Mouse (Mus musculus) erythroblast, embryonic 14.5 days (primary cell): Measurements from ENCODE around the gene Hk2. TPM values are rescaled to one million over a fixed set of nuclear protein-coding genes. Genes with fewer than 3 reads are reported as not detected.
"Not testable (repeated sequence)": the region's sequence is repeated elsewhere in the genome, so short reads cannot be mapped to it uniquely, and the experiment has no call there.

Experiments
- H3K27me3 ChIP-seq: 2 replicates; pipeline ENCODE4 v1.6.1; 2012; ENCODE audit warnings: inconsistent platforms; ENCODE audit not compliant: control insufficient read depth
- H3K36me3 ChIP-seq: 2 replicates; pipeline ENCODE4 v1.6.1; 2012; ENCODE audit warnings: mild to moderate bottlenecking, inconsistent platforms; ENCODE audit not compliant: control insufficient read depth
- H3K4me1 ChIP-seq: 2 replicates; pipeline ENCODE4 v1.6.1; 2012; ENCODE audit warnings: inconsistent platforms; ENCODE audit not compliant: control insufficient read depth
- H3K4me3 ChIP-seq: replicated peaks from 2 replicates; pipeline ENCODE3; 2012; ENCODE audit warnings: moderate library complexity, mild to moderate bottlenecking, inconsistent platforms
- H3K9me3 ChIP-seq: 2 replicates; pipeline ENCODE4 v1.6.1; 2012; ENCODE audit warnings: low read length, inconsistent platforms, mixed read lengths; ENCODE audit not compliant: control insufficient read depth
- GATA1 ChIP-seq: IDR thresholded peaks from 2 replicates; pipeline ENCODE4 v1.6.1; 2012; ENCODE audit warnings: low read length, inconsistent platforms, mixed read lengths
- TAL1 ChIP-seq: IDR thresholded peaks from 3 replicates; pipeline ENCODE4 v1.6.1; 2012; ENCODE audit warnings: low read length, inconsistent platforms, mixed read lengths
- polyA plus RNA-seq: library from polyadenylated mRNA; stranded (reverse); fragments of >175 nt; gene quantifications from 2 replicates; pipeline ENCODE4 v1.2.3, GENCODE M21; 2012

Hk2 gene
- polyA plus RNA-seq, 1 experiment: 0.03 TPM

GRCm38 (mm10) chr6:82694668-82695067, 79.6 kb downstream of the Hk2 start:
- no peaks in the 10 kb centered on the region for H3K9me3 ChIP-seq
- no peaks in the 10 kb centered on the region for H3K4me1 ChIP-seq
- no peaks in the 10 kb centered on the region for H3K27me3 ChIP-seq
- no peak for TF ChIP-seq GATA1
- no peak for TF ChIP-seq TAL1
- H3K4me3 ChIP-seq: no peak overlapping the region
- no peaks in the 10 kb centered on the region for H3K36me3 ChIP-seq

- H3K36me3 ChIP-seq: no peaks in the 10 kb centered on the region
- no peak for TF ChIP-seq TAL1
- no peak for TF ChIP-seq GATA1
- no peak overlapping the region for H3K4me3 ChIP-seq
- H3K9me3 ChIP-seq: no peaks in the 10 kb centered on the region
- no peaks in the 10 kb centered on the region for H3K27me3 ChIP-seq
- no peaks in the 10 kb centered on the region for H3K4me1 ChIP-seq
Observed at GRCm38 (mm10) chr6:82689474-82689873, 84.8 kb downstream of the Hk2 start.

- not testable (repeated sequence) for H3K27me3 ChIP-seq, H3K9me3 ChIP-seq, H3K4me1 ChIP-seq, H3K4me3 ChIP-seq, H3K36me3 ChIP-seq
Observed at GRCm38 (mm10) chr6:82688586-82688985, 85.7 kb downstream of the Hk2 start.

GRCm38 (mm10) chr6:82684136-82684535, 90.1 kb downstream of the Hk2 start:
- no peaks in the 10 kb centered on the region for H3K36me3 ChIP-seq
- TF ChIP-seq TAL1: no peak
- TF ChIP-seq GATA1: no peak
- no peaks in the 10 kb centered on the region for H3K9me3 ChIP-seq
- H3K4me1 ChIP-seq: no peaks in the 10 kb centered on the region
- H3K4me3 ChIP-seq: no peak overlapping the region
- H3K27me3 ChIP-seq: no peaks in the 10 kb centered on the region

GRCm38 (mm10) chr6:82679286-82679685, 95.0 kb downstream of the Hk2 start:
- not testable (repeated sequence) for H3K36me3 ChIP-seq, H3K4me3 ChIP-seq, H3K9me3 ChIP-seq, H3K4me1 ChIP-seq, H3K27me3 ChIP-seq

- H3K36me3 ChIP-seq, H3K9me3 ChIP-seq, H3K4me3 ChIP-seq, H3K27me3 ChIP-seq, H3K4me1 ChIP-seq: not testable (repeated sequence)
Observed at GRCm38 (mm10) chr6:82677629-82678028, 96.6 kb downstream of the Hk2 start.

Other genes starting within 250 kb of the Hk2 start
- 13.6 and 17.6 TPM in 2 replicates for gene Pole4, start 69.1 kb downstream of the Hk2 start, polyA plus RNA-seq
- not detected in 2 replicates for gene Sema4f, start 165.3 kb upstream of the Hk2 start, polyA plus RNA-seq
- gene M1ap, start 172.4 kb upstream of the Hk2 start, polyA plus RNA-seq: 8.2 and 8.8 TPM in 2 replicates